Mouse (Mus musculus) gonadal fat pad, adult 2 months (tissue): ENCODE results near the gene Med23. TPM values are rescaled to one million over a fixed set of nuclear protein-coding genes. Genes with fewer than 3 reads are reported as not detected.

Experiments
- DNase-seq: peaks from one replicate; pipeline ENCODE4 v3.0.0-alpha.2; 2012; ENCODE audit warnings: low read depth
- polyA plus RNA-seq: library from polyadenylated mRNA; depleted of rRNA; stranded (reverse); fragments of >200 nt; gene quantifications from 2 replicates; pipeline ENCODE4 v1.2.3, GENCODE M21; 2012

The Med23 gene
- polyA plus RNA-seq, 1 experiment, result 17.5 TPM

- no peak for DNase-seq
Measured at GRCm38 (mm10) chr10:24873624-24874023, 3.8 kb downstream of the Med23 start.

GRCm38 (mm10) chr10:24886008-24886407, 16.2 kb downstream of the Med23 start:
- DNase-seq, result no peak

GRCm38 (mm10) chr10:24888343-24888742, 18.6 kb downstream of the Med23 start:
- DNase-seq, result no peak

- DNase-seq, result no peak
Measured at GRCm38 (mm10) chr10:24895927-24896326, 26.1 kb downstream of the Med23 start.

GRCm38 (mm10) chr10:24905627-24906026, 35.8 kb downstream of the Med23 start:
- DNase-seq, result no peak

- DNase-seq, result no peak
Measured at GRCm38 (mm10) chr10:24911199-24911598, 41.4 kb downstream of the Med23 start.

- no peak for DNase-seq
Measured at GRCm38 (mm10) chr10:24912576-24912975, 42.8 kb downstream of the Med23 start.

- no peak for DNase-seq
Measured at GRCm38 (mm10) chr10:24915486-24915885, 45.7 kb downstream of the Med23 start.

- DNase-seq, result no peak
Measured at GRCm38 (mm10) chr10:24922977-24923376, 53.2 kb downstream of the Med23 start.

GRCm38 (mm10) chr10:24924296-24924695, 54.5 kb downstream of the Med23 start:
- DNase-seq, result no peak

GRCm38 (mm10) chr10:24926380-24926779, 56.6 kb downstream of the Med23 start:
- DNase-seq, result no peak

- no peak for DNase-seq
Measured at GRCm38 (mm10) chr10:24926962-24927720, 57.4 kb downstream of the Med23 start, which contains the start of gene Arg1. TSS of gene Arg1 (minus strand) at chr10:24927484.

- DNase-seq, result no peak
Measured at GRCm38 (mm10) chr10:24928072-24928471, 58.3 kb downstream of the Med23 start.

- no peak for DNase-seq
Measured at GRCm38 (mm10) chr10:24930143-24930542, 60.4 kb downstream of the Med23 start.

GRCm38 (mm10) chr10:24947871-24948270, 78.1 kb downstream of the Med23 start:
- no peak for DNase-seq

- DNase-seq, result no peak
Measured at GRCm38 (mm10) chr10:24948278-24948677, 78.5 kb downstream of the Med23 start.

- no peak for DNase-seq
Measured at GRCm38 (mm10) chr10:24950223-24950622, 80.4 kb downstream of the Med23 start.

- DNase-seq, result no peak
Measured at GRCm38 (mm10) chr10:24951575-24951974, 81.8 kb downstream of the Med23 start.

- no peak for DNase-seq
Measured at GRCm38 (mm10) chr10:24952549-24952948, 82.8 kb downstream of the Med23 start.

GRCm38 (mm10) chr10:24953876-24954275, 84.1 kb downstream of the Med23 start:
- no peak for DNase-seq

GRCm38 (mm10) chr10:24958280-24959042, 88.7 kb downstream of the Med23 start:
- no peak for DNase-seq

- DNase-seq, result no peak
Measured at GRCm38 (mm10) chr10:24959043-24959916, 89.5 kb downstream of the Med23 start.
